ENCODE assay signal across 8 mouse cellular contexts in the genomic region with DNA sequence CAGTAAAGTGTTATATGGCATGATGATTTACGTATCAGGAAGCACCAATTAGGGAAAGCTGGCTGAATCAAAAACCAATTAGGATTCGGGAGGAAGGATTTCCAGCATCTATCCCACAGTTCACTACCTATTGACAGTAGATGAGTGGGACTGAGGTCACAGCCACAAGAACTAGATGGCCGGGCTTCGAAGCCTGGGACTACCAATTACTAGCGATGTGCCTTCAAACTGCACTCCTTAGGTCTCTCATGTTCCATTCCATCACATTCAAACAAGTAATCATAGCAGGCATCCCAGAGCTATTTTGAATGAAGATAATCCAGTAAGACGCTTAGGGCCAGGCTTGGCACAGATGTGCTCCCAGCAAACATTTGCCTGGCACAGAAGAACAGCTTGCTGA. TPM values are rescaled to one million over a fixed set of nuclear protein-coding genes. Genes with fewer than 3 reads are reported as not detected.
DNase-seq lines count a peak whose midpoint lies in the region; ATAC-seq and TF ChIP-seq lines count a peak whose summit lies in the region.

No protein-coding gene starts in this region.

- no peak for TF ChIP-seq EP300 in heart, postnatal 0 days (IDR thresholded peaks at IDR 0.05; ENCODE audit: low read depth)

- H3K4me2 ChIP-seq in heart, postnatal 0 days (ENCODE audit: low read depth, low read length), result peak overlapping the region; percentile 16; the same call in 1 of the 2 replicates
- peak overlapping the region; percentile 29 for H3K4me2 ChIP-seq in embryonic facial prominence, embryonic 11.5 days (ENCODE audit: low read depth, low read length)
- H3K4me2 ChIP-seq in hindbrain, embryonic 14.5 days (replicated peaks), result peak overlapping the region; percentile 86
- H3K4me2 ChIP-seq in midbrain, embryonic 16.5 days (ENCODE audit: low read length), result peak overlapping the region; percentile 46

- ATAC-seq in heart, postnatal 0 days (ENCODE audit: insufficient read depth, low read depth), result no peak
- no peak for ATAC-seq in embryonic facial prominence, embryonic 11.5 days (replicated peaks; ENCODE audit: insufficient number of reproducible peaks, low FRiP score, low TSS enrichment, low read depth)
- ATAC-seq in hindbrain, embryonic 14.5 days (ENCODE audit: low FRiP score), result no peak
- no peak for ATAC-seq in midbrain, embryonic 16.5 days
- no peak for ATAC-seq in megakaryocyte-erythroid progenitor cell, adult 5-6 weeks (replicated peaks; ENCODE audit: low FRiP score, low TSS enrichment, poor library complexity, severe bottlenecking)

- WGBS in heart, postnatal 0 days, result 79% methylated on average over 6 of the region's 6 CpGs
- 64% methylated on average over 6 of the region's 6 CpGs for WGBS in embryonic facial prominence, embryonic 11.5 days
- WGBS in hindbrain, embryonic 14.5 days, result 42% methylated on average over 6 of the region's 6 CpGs
- 38% methylated on average over 6 of the region's 6 CpGs for WGBS in midbrain, embryonic 16.5 days

- no peak overlapping the region for H3K9ac ChIP-seq in heart, postnatal 0 days (replicated peaks; ENCODE audit: low read depth, low read length)
- peak overlapping the region; percentile 41 for H3K9ac ChIP-seq in embryonic facial prominence, embryonic 11.5 days (replicated peaks; ENCODE audit: low read length)
- no peak overlapping the region for H3K9ac ChIP-seq in hindbrain, embryonic 14.5 days
- no peak overlapping the region; the same call in 1 of the 2 replicates for H3K9ac ChIP-seq in midbrain, embryonic 16.5 days (ENCODE audit: low read depth, low read length)

- no peak overlapping the region for H3K4me3 ChIP-seq in heart, postnatal 0 days (ENCODE audit: low read depth, low read length)
- 0 out of 2 replicates have a peak overlapping the region, but pooled peaks have one; percentile 10 for H3K4me3 ChIP-seq in embryonic facial prominence, embryonic 11.5 days (ENCODE audit: low read depth, low read length)
- H3K4me3 ChIP-seq in hindbrain, embryonic 14.5 days (replicated peaks; ENCODE audit: low read length), result no peak overlapping the region
- no peak overlapping the region; the same call in 1 of the 2 replicates for H3K4me3 ChIP-seq in midbrain, embryonic 16.5 days (ENCODE audit: low read depth, low read length)

- no peaks in the 10 kb centered on the region for H3K36me3 ChIP-seq in heart, postnatal 0 days (replicated peaks; ENCODE audit: control insufficient read depth, insufficient read depth, low read length)
- no peaks in the 10 kb centered on the region for H3K36me3 ChIP-seq in embryonic facial prominence, embryonic 11.5 days (replicated peaks; ENCODE audit: control insufficient read depth, insufficient read depth, low read depth, low read length)
- no peaks in the 10 kb centered on the region for H3K36me3 ChIP-seq in hindbrain, embryonic 14.5 days (replicated peaks; ENCODE audit: control insufficient read depth, insufficient read depth)
- H3K36me3 ChIP-seq in midbrain, embryonic 16.5 days (ENCODE audit: control insufficient read depth, insufficient read depth, low read length), result no peaks in the 10 kb centered on the region

- no peak for DNase-seq in heart, postnatal 0 days (ENCODE audit: low spot score)
- DNase-seq in heart, postnatal 14 days, result no peak
- no peak for DNase-seq in embryonic facial prominence, embryonic 11.5 days (ENCODE audit: low spot score)
- no peak for DNase-seq in hindbrain, embryonic 14.5 days (ENCODE audit: low spot score)
- no peak for DNase-seq in left cerebral cortex, postnatal 25 days (ENCODE audit: low spot score in 2 of 2)
- no peak for DNase-seq in kidney, adult 8-10 months

- no peaks in the 10 kb centered on the region for H3K27me3 ChIP-seq in heart, postnatal 0 days (ENCODE audit: control insufficient read depth, insufficient read depth, low read length)
- no peaks in the 10 kb centered on the region for H3K27me3 ChIP-seq in embryonic facial prominence, embryonic 11.5 days (ENCODE audit: control insufficient read depth, insufficient read depth, low read length)
- no peaks in the 10 kb centered on the region for H3K27me3 ChIP-seq in hindbrain, embryonic 14.5 days (ENCODE audit: control insufficient read depth, insufficient read depth, low read length)
- no peaks in the 10 kb centered on the region for H3K27me3 ChIP-seq in midbrain, embryonic 16.5 days (ENCODE audit: control insufficient read depth, insufficient read depth, low read depth, low read length)

- TF ChIP-seq CTCF in heart, postnatal 0 days (IDR thresholded peaks at IDR 0.05; ENCODE audit: low read depth), result no peak

- intact Hi-C loops in heart, postnatal 14 days (cut with DNase I), result loop anchor here (10.0 kb wide), 1 partner anchor 119 kb away; no protein-coding TSS in a partner anchor
- intact Hi-C loops in left cerebral cortex, postnatal 25 days (cut with DNase I), result no loop called here

- H3K4me1 ChIP-seq in heart, postnatal 0 days (ENCODE audit: control insufficient read depth, insufficient read depth), result no peaks in the 10 kb centered on the region; the same call in 1 of the 2 replicates
- H3K4me1 ChIP-seq in embryonic facial prominence, embryonic 11.5 days (ENCODE audit: control insufficient read depth, insufficient read depth, low read length), result no peaks in the 10 kb centered on the region; the same call in 1 of the 2 replicates
- H3K4me1 ChIP-seq in hindbrain, embryonic 14.5 days (replicated peaks; ENCODE audit: control insufficient read depth, insufficient read depth, low read length), result peaks cover 19% of the 10 kb centered on the region; the same call in 1 of the 2 replicates
- peaks cover 15% of the 10 kb centered on the region for H3K4me1 ChIP-seq in midbrain, embryonic 16.5 days (ENCODE audit: control insufficient read depth, insufficient read depth, low read length)

- no peaks in the 10 kb centered on the region for H3K9me3 ChIP-seq in heart, postnatal 0 days (replicated peaks; ENCODE audit: control insufficient read depth, low read length)
- H3K9me3 ChIP-seq in embryonic facial prominence, embryonic 11.5 days (replicated peaks; ENCODE audit: control insufficient read depth, low read length), result no peaks in the 10 kb centered on the region
- H3K9me3 ChIP-seq in hindbrain, embryonic 14.5 days (ENCODE audit: control insufficient read depth, low read length), result no peaks in the 10 kb centered on the region
- no peaks in the 10 kb centered on the region for H3K9me3 ChIP-seq in midbrain, embryonic 16.5 days (replicated peaks; ENCODE audit: control insufficient read depth, low read length, poor library complexity, severe bottlenecking)

- no peak overlapping the region for H3K27ac ChIP-seq in heart, postnatal 0 days (ENCODE audit: low read depth)
- no peak overlapping the region for H3K27ac ChIP-seq in embryonic facial prominence, embryonic 11.5 days (replicated peaks; ENCODE audit: low read depth, low read length)
- no peak overlapping the region for H3K27ac ChIP-seq in hindbrain, embryonic 14.5 days
- no peak overlapping the region for H3K27ac ChIP-seq in midbrain, embryonic 16.5 days (ENCODE audit: low read length)

RNA-seq across cellular contexts. Expression of gene D16Ertd472e, which starts 2.3 kb away (rescaled TPM):
- total RNA-seq in heart, postnatal 0 days (2014; rRNA removed; ENCODE audit: low replicate concordance), result 8.4 and 13.4 TPM in 2 replicates
- 4.5 and 5.1 TPM in 2 replicates for polyA plus RNA-seq in heart, postnatal 0 days (2015; fragmentation: Nextera tagmentation; extraction: Ambion mirVana)
- total RNA-seq in heart, postnatal 14 days (2021), result 1 to 10 TPM; 5.2 to 6.1 TPM
- 19.3 and 21.2 TPM in 2 replicates for polyA plus RNA-seq in embryonic facial prominence, embryonic 11.5 days (2014; fragmentation: Nextera tagmentation; extraction: Ambion mirVana)
- 7.1 and 8.1 TPM in 2 replicates for polyA plus RNA-seq in hindbrain, embryonic 14.5 days (2014; fragmentation: Nextera tagmentation; extraction: Ambion mirVana)
- polyA plus RNA-seq in midbrain, embryonic 16.5 days (2015; fragmentation: Nextera tagmentation; extraction: Ambion mirVana), result 6.5 and 8.4 TPM in 2 replicates
- 1 to 10 TPM; 7.0 to 7.6 TPM for total RNA-seq in left cerebral cortex, postnatal 25 days (2021)
- 20.5 and 21.0 TPM in 2 replicates for total RNA-seq in megakaryocyte-erythroid progenitor cell, adult 5-6 weeks (2014; fragmentation: Nextera tagmentation)
- 33.5 and 33.6 TPM in 2 replicates for total RNA-seq in megakaryocyte-erythroid progenitor cell, adult 5-6 weeks (2017)

Comparison
In these comparisons a context has a peak if more than half of its experiments do, and no peak if none do; other contexts are left out.
1. H3K4me2 ChIP-seq: peak in every context shown above with its lines; median percentile 86 in hindbrain, embryonic 14.5 days; 46 in midbrain, embryonic 16.5 days; 29 in embryonic facial prominence, embryonic 11.5 days; 16 in heart, postnatal 0 days.